Mouse (Mus musculus): Measurements from ENCODE around the gene Mib2. TPM values are rescaled to one million over a fixed set of nuclear protein-coding genes. Genes with fewer than 3 reads are reported as not detected.

Mib2 gene
- polyA plus RNA-seq (2014; fragmentation: Nextera tagmentation; extraction: Ambion mirVana), result 17.4 and 19.7 TPM in 2 replicates

DNA sequence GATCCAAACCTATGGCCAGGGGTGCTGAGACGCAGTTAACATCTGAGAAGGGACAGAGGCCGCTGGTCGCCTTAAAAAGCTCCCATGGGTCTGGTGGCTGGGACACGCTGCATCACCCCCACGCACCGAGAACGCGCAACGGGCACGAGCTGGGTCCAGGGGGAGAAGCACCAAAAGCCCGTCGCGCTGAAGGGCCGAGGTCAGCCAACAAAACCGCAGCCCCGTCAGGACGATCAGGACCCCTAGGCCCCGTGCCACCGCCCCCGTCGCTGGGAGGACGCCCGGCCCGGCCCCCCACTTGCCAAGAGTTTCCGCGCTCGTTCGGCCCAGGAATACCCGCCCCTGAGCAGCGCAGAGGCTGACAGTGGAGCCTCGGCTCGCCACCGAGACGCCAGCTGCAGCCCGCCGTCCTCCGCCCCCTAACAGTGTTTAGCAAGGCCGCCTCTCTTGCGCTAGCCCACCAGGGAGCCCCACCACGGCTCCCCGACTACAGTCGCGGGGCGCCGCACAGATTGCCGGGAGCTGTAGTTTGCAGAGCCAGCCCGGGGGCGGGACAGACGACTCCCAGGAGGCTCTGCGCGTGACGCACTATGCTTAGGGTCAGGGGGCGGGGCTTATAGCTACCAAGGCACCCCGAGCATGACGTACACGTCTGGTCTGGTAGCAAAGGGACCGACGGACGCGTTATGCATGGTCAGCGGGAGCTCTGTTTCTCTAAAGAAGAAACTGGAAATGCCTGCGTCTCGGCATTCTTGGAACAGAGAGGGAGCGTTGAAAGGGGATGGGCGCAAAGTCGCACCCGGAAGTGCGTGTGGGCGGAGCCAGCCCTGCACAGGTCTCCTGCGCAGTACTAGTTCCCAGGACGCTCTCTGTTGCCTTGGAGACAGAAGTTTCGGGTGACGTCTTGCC, at the start of gene Mib2:
Gene Mib2, minus strand, starts transcription at position 510 of the 909 bp plus-strand sequence.
- peaks cover 14% of the 10 kb centered on the region for H3K36me3 ChIP-seq (ENCODE audit: control insufficient read depth, insufficient read depth, low read length)
- peak within 1 kb of the TSS; percentile 72 for H3K9ac ChIP-seq (ENCODE audit: low read length)
- WGBS, result under 1% methylated on average over 73 of the region's 73 CpGs
- H3K9me3 ChIP-seq (ENCODE audit: control insufficient read depth, low read length), result no peaks in the 10 kb centered on the region
- ATAC-seq (replicated peaks; ENCODE audit: low FRiP score, low TSS enrichment, low read depth), result peak; percentile 99
- H3K27me3 ChIP-seq (replicated peaks; ENCODE audit: control insufficient read depth, insufficient read depth, low read length), result no peaks in the 10 kb centered on the region
- peak within 1 kb of the TSS; percentile 88 for H3K4me2 ChIP-seq (ENCODE audit: low read length)
- H3K4me1 ChIP-seq (replicated peaks; ENCODE audit: control insufficient read depth, insufficient read depth, low read length), result peaks cover 6% of the 10 kb centered on the region; the same call in 1 of the 2 replicates
- peak within 1 kb of the TSS; percentile 57 for H3K27ac ChIP-seq (ENCODE audit: low read depth)
- DNase-seq (ENCODE audit: low spot score), result peak; percentile 99
- peak within 1 kb of the TSS; percentile 82 for H3K4me3 ChIP-seq (ENCODE audit: low read depth, low read length)

DNA sequence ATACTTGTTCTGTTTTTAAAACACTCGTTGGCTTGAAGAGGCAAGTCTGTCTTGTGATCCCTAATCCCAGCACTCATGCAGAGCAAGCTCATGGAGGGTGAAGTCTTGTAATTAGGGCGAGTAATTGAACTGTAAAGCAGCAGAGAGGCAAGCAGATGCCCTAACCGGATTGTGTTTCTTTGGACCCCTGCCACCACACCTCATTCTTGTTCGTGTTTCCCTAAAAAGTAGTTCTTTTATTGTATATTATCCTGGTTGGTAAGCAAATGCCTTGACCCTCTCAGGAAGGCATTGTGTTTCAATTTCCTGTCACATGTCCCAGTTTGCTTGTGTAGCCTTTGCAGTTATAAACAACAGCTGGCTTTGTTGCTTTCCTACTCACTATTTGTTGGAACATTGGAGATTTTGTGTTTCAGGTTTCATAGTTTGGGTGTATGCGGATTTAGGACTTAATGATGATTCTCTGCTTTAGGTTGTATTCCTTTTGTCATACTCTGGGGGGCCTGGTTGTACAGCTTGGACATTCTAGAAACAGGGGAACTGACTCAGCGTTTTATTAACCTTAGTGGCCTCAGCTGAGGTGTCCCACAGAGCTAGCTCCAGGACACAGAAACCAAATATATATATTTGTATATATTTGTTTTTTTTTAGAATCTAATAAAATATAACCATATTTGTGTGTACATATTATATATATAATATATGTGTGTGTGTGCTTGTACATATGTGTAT, 41.7 kb upstream of the Mib2 start:
- ATAC-seq (replicated peaks; ENCODE audit: low FRiP score, low TSS enrichment, low read depth) (no peak), DNase-seq (ENCODE audit: low spot score) (no peak)
- H3K36me3 ChIP-seq (ENCODE audit: control insufficient read depth, insufficient read depth, low read length), result peaks cover 16% of the 10 kb centered on the region
- H3K27ac ChIP-seq (ENCODE audit: low read depth), result peak overlapping the region; percentile 9; the same call in 1 of the 2 replicates
- no peak overlapping the region for H3K4me3 ChIP-seq (ENCODE audit: low read depth, low read length)
- H3K27me3 ChIP-seq (replicated peaks; ENCODE audit: control insufficient read depth, insufficient read depth, low read length), result no peaks in the 10 kb centered on the region
- no peak overlapping the region for H3K9ac ChIP-seq (ENCODE audit: low read length)
- H3K4me2 ChIP-seq (ENCODE audit: low read length), result no peak overlapping the region
- WGBS, result 60% methylated on average over 6 of the region's 6 CpGs
- H3K4me1 ChIP-seq (replicated peaks; ENCODE audit: control insufficient read depth, insufficient read depth, low read length), result peaks cover 3% of the 10 kb centered on the region; the same call in 1 of the 2 replicates
- H3K9me3 ChIP-seq (ENCODE audit: control insufficient read depth, low read length), result no peaks in the 10 kb centered on the region

DNA sequence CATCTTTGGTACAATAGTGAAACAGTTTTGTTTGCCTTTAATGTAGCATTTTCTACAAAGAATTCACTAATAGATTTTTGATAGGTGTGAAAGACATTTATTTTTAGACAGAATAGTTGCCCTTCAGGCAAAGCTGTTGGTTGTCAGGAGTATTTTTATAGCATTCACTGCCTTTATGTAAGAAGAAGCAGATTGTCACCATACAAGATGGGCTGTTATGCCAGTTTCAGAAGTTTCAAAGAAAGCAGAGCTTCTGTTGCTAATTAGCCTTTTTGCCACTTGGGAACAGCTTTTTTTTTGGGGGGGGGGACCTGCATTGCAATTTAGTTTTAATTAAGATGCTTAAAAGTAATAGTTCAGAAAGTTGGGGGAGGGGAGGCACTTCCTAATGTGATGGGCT, 40.0 kb upstream of the Mib2 start:
- Histone ChIP-seq H3K27ac (ENCODE audit: low read depth) (no peak overlapping the region), H3K9ac (ENCODE audit: low read length) (no peak overlapping the region), H3K9me3 (ENCODE audit: control insufficient read depth, low read length) (no peaks in the 10 kb centered on the region), H3K4me1 (replicated peaks; ENCODE audit: control insufficient read depth, insufficient read depth, low read length) (peaks cover 3% of the 10 kb centered on the region), H3K4me2 (ENCODE audit: low read length) (no peak overlapping the region), H3K27me3 (replicated peaks; ENCODE audit: control insufficient read depth, insufficient read depth, low read length) (no peaks in the 10 kb centered on the region), H3K4me3 (ENCODE audit: low read depth, low read length) (no peak overlapping the region), H3K36me3 (ENCODE audit: control insufficient read depth, insufficient read depth, low read length) (peaks cover 8% of the 10 kb centered on the region)
- no peak for ATAC-seq (replicated peaks; ENCODE audit: low FRiP score, low TSS enrichment, low read depth)
- DNase-seq (ENCODE audit: low spot score), result no peak

DNA sequence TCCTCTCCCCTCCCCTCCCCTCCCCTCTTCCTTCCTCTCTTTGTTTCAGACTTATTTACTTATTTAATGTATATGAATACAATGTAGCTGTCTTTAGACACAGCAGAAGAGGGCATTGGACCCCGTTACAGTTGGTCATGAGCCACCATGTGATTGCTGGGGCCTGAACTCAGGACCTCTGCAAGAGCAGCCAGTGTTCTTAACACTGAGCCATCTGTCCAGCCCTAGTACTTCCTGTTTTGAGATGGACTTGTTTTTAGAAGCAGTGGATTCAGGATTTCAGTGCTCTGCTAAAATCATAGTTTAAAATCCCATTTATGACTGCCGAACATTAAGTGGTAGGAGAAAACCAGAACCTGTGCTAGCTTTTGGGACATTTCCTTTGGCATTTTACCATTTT, 39.6 kb upstream of the Mib2 start:
- WGBS, result 86% methylated on average over 2 of the region's 2 CpGs
- no peaks in the 10 kb centered on the region for H3K27me3 ChIP-seq (replicated peaks; ENCODE audit: control insufficient read depth, insufficient read depth, low read length)
- ATAC-seq (replicated peaks; ENCODE audit: low FRiP score, low TSS enrichment, low read depth), result no peak
- H3K36me3 ChIP-seq (ENCODE audit: control insufficient read depth, insufficient read depth, low read length), result peaks cover 8% of the 10 kb centered on the region
- no peak for DNase-seq (ENCODE audit: low spot score)
- no peaks in the 10 kb centered on the region for H3K9me3 ChIP-seq (ENCODE audit: control insufficient read depth, low read length)
- H3K4me2 ChIP-seq (ENCODE audit: low read length), result no peak overlapping the region
- no peak overlapping the region for H3K4me3 ChIP-seq (ENCODE audit: low read depth, low read length)
- H3K27ac ChIP-seq (ENCODE audit: low read depth), result no peak overlapping the region
- H3K9ac ChIP-seq (ENCODE audit: low read length), result no peak overlapping the region
- peaks cover 3% of the 10 kb centered on the region for H3K4me1 ChIP-seq (replicated peaks; ENCODE audit: control insufficient read depth, insufficient read depth, low read length)

DNA sequence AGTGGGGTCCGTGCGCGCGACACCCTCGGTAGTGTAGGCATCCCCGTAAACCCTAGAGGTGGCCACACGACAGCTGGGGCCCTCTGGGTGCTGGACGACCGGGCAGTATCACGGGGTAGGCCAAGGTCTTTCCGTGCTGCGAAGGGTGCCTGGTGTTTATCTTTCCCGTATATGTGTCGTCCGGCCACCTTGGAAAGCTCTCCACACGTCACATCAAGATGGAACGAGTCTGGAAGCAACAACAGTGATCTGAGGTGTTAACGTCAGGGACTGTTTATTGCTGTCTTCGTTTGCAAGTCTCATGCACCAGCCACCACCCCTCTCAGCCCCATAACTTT, 36.6 kb upstream of the Mib2 start:
- H3K4me1 ChIP-seq (replicated peaks; ENCODE audit: control insufficient read depth, insufficient read depth, low read length), result peaks cover 3% of the 10 kb centered on the region

DNA sequence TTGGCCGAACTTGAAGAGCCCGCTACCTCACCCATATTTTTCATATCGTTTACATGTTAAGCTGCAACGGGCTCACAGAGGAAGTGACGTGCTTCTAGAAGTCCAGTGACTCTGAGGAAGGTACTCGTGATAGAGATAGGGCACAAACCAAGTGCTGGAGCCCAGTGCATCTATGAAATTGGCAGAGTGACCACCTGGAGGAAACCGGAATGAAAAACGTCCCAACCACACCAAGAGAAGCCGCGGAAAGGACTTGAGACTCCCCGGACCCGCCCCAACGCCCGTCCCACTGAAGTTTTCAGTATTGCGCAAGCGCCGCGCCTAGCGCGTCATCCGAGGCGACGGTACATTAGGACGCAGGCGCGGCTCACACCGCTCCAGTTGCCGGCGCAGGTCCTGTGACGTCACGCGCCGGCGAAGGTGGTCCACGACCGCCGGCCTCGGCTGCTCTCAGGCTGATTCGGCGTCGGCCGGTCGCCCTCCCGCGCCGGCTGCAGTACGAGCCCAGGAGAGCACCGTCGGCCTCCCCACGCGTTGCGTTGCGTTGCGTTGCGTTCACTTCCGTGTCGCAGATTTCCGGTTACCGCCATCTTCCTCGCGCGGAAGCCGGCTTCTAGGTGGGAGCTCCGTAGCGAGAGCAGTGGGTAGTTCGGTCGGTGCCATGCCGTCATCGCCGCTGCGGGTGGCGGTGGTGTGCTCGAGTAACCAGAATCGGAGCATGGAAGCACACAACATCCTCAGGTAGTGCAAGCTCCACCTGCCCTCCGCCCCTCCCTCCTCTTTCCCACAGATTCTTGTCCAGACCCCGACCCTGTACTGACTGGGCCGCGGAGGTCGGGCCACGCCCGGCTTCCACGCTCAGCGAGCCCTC, 36.0 kb upstream of the Mib2 start, which contains the start of gene Ssu72:
Gene Ssu72, plus strand, starts transcription at position 80 of the 871 bp plus-strand sequence.
- peak; percentile 98 for DNase-seq (ENCODE audit: low spot score)
- peak within 1 kb of the TSS; percentile 89 for H3K4me2 ChIP-seq (ENCODE audit: low read length)
- peak within 1 kb of the TSS; percentile 91 for H3K27ac ChIP-seq (ENCODE audit: low read depth)
- ATAC-seq (replicated peaks; ENCODE audit: low FRiP score, low TSS enrichment, low read depth), result peak; percentile 97
- no peaks in the 10 kb centered on the region for H3K9me3 ChIP-seq (ENCODE audit: control insufficient read depth, low read length)
- under 1% methylated on average over 83 of the region's 83 CpGs for WGBS
- peak within 1 kb of the TSS; percentile 79 for H3K4me3 ChIP-seq (ENCODE audit: low read depth, low read length)
- no peaks in the 10 kb centered on the region for H3K27me3 ChIP-seq (replicated peaks; ENCODE audit: control insufficient read depth, insufficient read depth, low read length)
- H3K4me1 ChIP-seq (replicated peaks; ENCODE audit: control insufficient read depth, insufficient read depth, low read length), result peaks cover 3% of the 10 kb centered on the region
- H3K9ac ChIP-seq (ENCODE audit: low read length), result peak within 1 kb of the TSS; percentile 77
- H3K36me3 ChIP-seq (ENCODE audit: control insufficient read depth, insufficient read depth, low read length), result peaks cover 8% of the 10 kb centered on the region

More for the DNA sequence above, 36.6 kb upstream of the Mib2 start:
- Histone ChIP-seq H3K27ac (ENCODE audit: low read depth) (peak overlapping the region; percentile 91), H3K27me3 (replicated peaks; ENCODE audit: control insufficient read depth, insufficient read depth, low read length) (no peaks in the 10 kb centered on the region), H3K9ac (ENCODE audit: low read length) (peak overlapping the region; percentile 77), H3K4me3 (ENCODE audit: low read depth, low read length) (peak overlapping the region; percentile 79), H3K4me2 (ENCODE audit: low read length) (peak overlapping the region; percentile 89), H3K36me3 (ENCODE audit: control insufficient read depth, insufficient read depth, low read length) (peaks cover 8% of the 10 kb centered on the region), H3K9me3 (ENCODE audit: control insufficient read depth, low read length) (no peaks in the 10 kb centered on the region)
- WGBS, result under 1% methylated on average over 19 of the region's 19 CpGs
- ATAC-seq (replicated peaks; ENCODE audit: low FRiP score, low TSS enrichment, low read depth) (no peak; the same call in 1 of the 2 replicates), DNase-seq (ENCODE audit: low spot score) (no peak)

DNA sequence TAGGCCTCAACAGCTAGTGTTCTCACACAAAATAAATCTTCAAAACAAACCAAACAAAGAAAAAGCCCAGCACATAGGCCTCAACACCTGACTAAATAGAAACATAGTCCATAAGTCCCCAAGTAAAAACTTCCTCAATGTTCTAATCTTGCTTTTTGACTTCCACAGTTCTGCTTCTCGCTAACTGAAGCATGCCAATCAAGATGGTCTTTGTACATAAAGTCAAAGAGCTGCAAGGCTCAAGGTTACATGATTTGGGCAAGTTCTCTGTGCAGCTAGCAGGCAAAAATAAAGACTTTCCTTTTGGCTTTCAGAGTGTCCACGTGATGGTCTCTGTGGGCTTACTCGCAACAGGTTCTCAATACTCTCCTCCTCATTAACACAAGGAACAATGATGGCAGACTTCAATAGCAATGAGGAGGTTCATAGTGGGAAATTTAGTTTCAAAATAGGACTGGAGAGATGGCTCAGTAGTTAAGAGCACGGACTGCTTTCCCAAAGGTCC, 34.5 kb upstream of the Mib2 start:
- Histone ChIP-seq H3K4me3 (ENCODE audit: low read depth, low read length) (no peak overlapping the region), H3K27ac (ENCODE audit: low read depth) (no peak overlapping the region), H3K27me3 (replicated peaks; ENCODE audit: control insufficient read depth, insufficient read depth, low read length) (no peaks in the 10 kb centered on the region), H3K9me3 (ENCODE audit: control insufficient read depth, low read length) (no peaks in the 10 kb centered on the region), H3K9ac (ENCODE audit: low read length) (no peak overlapping the region), H3K36me3 (ENCODE audit: control insufficient read depth, insufficient read depth, low read length) (peaks cover 8% of the 10 kb centered on the region), H3K4me1 (replicated peaks; ENCODE audit: control insufficient read depth, insufficient read depth, low read length) (peaks cover 3% of the 10 kb centered on the region), H3K4me2 (ENCODE audit: low read length) (no peak overlapping the region)
- WGBS, result 90% methylated on average over 4 of the region's 4 CpGs
- ATAC-seq (replicated peaks; ENCODE audit: low FRiP score, low TSS enrichment, low read depth) (no peak), DNase-seq (ENCODE audit: low spot score) (no peak)

DNA sequence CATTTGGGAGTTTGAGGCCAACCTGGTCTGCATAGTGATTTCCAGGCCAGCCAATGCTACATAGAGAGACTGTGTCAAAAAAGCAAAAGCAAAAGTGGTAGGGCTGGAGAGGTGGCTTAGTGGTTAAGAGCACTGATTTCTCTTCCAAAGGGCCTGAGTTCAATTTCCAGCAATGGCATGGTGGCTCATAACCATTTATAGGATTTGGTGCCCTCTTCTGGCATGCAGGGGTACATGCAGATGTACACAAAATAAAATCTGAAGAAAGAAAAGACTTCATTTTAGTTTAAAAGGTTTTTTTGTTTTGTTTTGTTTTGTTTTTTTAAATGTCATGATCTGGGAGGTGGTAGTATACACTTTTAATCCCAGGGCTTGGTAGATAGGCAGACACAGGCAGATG, 31.4 kb upstream of the Mib2 start:
- H3K27ac ChIP-seq (ENCODE audit: low read depth), result no peak overlapping the region
- no peak overlapping the region for H3K9ac ChIP-seq (ENCODE audit: low read length)
- no peak overlapping the region for H3K4me2 ChIP-seq (ENCODE audit: low read length)
- no peaks in the 10 kb centered on the region for H3K9me3 ChIP-seq (ENCODE audit: control insufficient read depth, low read length)
- no peaks in the 10 kb centered on the region for H3K36me3 ChIP-seq (ENCODE audit: control insufficient read depth, insufficient read depth, low read length)
- H3K27me3 ChIP-seq (replicated peaks; ENCODE audit: control insufficient read depth, insufficient read depth, low read length), result no peaks in the 10 kb centered on the region
- no peak overlapping the region for H3K4me3 ChIP-seq (ENCODE audit: low read depth, low read length)
- ATAC-seq (replicated peaks; ENCODE audit: low FRiP score, low TSS enrichment, low read depth) (no peak), DNase-seq (ENCODE audit: low spot score) (no peak)
- H3K4me1 ChIP-seq (replicated peaks; ENCODE audit: control insufficient read depth, insufficient read depth, low read length), result peaks cover 9% of the 10 kb centered on the region; the same call in 1 of the 2 replicates
